Mouse (Mus musculus): ENCODE data around the gene Jph4. TPM values are rescaled to one million over a fixed set of nuclear protein-coding genes. Genes with fewer than 3 reads are reported as not detected.

Gene Jph4
- polyA plus RNA-seq, 1 experiment from 2014 or later, result 0.09 TPM

DNA sequence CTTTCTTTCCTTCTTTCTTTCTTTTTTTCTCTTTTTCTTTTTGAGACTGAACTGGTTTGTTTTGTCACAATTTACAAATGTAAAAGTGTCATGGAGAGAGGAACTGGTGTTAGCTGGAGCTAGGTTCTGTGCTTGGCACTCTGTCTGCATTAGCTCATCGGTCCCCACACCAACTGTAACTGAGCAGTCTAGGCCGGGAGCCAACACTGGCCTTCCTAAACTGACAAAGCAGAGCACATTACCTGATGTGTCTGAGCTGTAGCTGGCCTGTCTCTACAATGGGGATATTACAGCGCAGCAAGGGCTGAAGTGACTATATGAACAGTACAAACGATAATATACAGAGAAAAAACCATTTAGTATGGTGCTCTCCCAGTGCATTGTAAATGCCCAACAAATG, 2.1 kb upstream of the Jph4 start:
- DNase-seq (ENCODE audit: low spot score), result no peak

DNA sequence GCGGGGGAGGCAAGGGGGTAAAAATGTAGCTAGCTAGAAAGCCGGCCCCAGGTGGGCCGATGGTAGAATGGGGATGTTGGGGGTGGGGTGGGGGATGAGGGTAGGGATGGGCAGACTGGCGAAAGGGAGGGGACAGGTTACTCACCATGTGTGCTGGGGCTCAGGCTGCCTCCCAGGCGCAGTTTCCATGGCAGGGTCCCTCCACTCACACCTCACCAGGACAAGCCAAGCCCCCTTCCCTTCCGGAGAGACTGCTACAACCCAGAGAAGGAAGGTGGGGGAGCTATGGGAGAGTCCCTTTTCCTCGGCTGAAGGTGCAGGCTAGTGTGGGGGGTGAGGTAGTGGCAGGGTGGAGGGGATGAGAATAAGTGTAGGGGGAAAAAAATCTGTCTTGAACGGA, 889 bp downstream of the Jph4 start:
- DNase-seq (ENCODE audit: low spot score), result no peak

DNA sequence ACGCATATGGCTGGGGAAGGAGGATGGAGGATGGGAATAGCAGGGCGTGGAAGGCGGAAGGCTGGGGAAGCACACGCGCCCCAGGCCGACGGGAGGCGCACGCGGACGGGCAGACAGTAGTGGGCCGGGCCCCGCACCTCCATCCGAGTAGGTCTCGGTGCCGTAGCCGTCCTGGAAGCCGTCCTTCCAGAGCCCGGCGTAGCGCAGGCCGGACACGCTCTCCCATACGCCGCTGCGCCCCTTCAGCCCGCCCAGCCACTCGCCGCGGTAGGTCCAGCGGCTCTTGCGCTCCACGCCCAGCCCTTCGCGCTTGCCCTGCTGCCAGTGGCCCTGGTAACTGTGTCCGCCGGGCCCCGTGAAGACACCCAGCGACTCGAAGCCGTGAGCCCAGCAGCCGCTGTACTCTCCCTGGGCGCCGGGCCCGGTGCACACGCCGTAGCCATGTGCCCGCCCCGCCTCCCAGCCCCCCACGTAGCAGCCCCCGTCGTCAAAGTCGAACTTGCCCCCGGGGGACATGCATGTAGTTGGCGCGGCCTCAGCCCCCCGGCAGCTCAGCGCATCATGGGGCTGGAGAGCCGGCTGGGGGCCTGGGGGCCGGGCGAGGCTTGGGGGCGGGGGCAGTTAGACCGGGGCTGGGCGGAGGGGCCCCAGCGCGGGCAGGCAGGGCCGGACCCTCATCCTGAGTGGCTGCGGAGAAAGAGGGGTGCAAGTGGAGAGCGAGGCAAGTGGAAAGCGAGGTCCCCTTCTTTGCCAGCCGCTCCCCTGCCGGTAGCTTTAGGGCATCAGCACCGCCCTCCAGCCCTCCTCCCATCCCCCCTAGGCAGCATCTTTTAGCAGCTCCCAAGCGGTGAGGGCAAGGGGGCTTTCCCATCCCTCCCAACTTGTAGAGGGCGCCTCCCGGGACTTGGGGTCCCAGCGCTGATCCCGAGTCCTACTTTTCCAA, 1.7 kb downstream of the Jph4 start:
- DNase-seq (ENCODE audit: low spot score), result peak; percentile 20

DNA sequence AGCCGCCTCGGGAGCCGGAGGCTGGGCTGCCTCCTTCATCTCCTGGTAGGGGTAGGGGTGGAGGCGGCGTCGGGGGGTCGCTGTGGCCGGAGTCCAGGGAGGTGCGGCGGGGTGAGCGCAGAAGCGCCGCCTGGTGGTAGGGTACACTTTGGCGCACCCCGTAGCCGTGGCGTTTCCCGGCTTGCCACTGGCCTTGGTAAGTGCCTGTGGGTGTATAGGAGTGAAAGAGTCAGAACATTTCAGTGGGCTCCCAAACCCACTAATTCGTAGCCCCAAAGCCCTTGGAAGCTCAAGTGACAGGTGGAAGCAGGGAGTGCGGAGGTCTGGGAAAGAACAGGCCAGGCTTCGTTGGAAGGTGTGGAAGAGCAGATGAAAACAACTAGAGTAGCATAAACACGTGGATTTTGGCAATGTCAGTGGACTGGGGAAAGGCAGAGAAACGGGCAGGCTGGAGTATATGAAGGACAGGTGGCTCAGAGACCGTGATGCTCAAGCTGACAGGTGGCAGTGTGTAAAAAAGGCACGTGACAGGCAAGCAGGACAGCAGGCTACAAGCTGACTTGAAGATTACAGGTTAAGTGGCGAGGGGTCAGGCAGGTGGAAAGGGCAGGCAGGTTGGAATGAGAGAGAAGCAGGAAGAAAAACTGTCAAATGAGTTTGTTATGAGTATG, 2.6 kb downstream of the Jph4 start:
- DNase-seq (ENCODE audit: low spot score), result peak; percentile 15

DNA sequence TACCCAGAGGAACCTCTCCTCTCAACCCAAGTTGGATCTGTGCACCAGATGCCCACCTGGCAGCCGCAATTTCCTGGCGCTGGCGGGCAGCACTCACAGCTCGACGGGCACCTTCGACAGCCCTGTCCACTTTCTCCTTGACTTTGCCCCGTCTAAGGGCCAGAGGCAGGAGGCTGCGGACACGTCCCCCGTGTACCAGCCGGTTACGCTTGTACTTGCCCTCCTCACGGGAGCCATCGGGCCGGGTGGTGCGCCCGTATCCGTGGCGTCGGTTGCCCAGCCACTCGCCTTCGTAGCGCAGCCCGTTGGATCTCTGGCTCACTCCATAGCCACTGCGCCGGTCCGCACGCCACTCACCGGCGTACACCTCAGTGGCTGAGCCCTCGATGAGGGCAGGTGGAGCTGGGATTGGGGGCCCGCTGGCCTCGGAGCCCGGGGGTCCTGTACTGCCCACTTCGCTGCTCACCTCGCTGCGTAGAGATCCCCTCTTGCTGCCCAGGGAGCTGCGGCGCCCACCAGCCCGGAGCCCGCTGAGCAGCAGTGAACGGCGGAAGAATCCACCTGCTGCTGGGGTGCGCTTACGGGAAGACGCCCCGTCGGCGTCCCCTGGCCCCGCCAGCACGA, 3.3 kb downstream of the Jph4 start:
- DNase-seq (ENCODE audit: low spot score), result no peak

DNA sequence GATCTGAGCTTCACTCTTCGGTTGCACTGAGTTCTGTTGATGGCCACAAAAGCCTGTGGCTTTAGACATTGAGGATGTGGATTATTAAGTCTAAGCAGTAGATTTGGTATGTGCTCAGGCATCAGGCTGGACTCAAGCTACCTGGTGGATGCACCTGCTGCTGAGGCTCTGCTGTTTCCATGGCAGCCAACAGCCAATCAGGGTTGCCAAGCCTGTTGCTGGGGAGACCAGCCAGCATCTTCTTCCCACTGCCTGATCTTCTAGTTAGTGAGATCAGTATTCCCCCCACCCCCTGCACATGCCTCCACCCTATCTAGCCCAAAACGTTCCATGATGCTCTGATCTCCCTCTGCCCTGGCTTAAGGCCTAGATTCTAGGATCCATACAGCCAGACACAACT, 5.0 kb downstream of the Jph4 start:
- no peak for DNase-seq (ENCODE audit: low spot score)

DNA sequence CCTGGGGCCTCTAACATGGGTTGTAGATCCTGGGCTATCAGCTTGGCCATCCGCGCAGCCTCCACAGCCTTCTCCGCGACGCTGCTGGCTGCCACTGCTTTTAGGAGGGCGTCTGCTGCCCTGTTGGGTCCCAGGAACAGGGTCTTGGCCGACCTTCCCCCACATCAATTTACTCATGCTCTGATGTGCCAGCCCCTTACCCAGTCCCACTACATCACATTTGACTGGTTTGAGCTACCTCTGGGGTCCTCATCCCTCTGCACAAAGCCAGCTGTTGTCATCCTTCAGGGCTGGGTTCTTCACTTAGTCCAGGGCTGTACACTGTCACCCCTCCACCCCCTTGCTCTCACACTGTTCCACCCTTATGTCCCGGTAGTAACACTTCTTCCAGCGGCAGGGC, 6.7 kb downstream of the Jph4 start:
- no peak for DNase-seq (ENCODE audit: low spot score)

DNA sequence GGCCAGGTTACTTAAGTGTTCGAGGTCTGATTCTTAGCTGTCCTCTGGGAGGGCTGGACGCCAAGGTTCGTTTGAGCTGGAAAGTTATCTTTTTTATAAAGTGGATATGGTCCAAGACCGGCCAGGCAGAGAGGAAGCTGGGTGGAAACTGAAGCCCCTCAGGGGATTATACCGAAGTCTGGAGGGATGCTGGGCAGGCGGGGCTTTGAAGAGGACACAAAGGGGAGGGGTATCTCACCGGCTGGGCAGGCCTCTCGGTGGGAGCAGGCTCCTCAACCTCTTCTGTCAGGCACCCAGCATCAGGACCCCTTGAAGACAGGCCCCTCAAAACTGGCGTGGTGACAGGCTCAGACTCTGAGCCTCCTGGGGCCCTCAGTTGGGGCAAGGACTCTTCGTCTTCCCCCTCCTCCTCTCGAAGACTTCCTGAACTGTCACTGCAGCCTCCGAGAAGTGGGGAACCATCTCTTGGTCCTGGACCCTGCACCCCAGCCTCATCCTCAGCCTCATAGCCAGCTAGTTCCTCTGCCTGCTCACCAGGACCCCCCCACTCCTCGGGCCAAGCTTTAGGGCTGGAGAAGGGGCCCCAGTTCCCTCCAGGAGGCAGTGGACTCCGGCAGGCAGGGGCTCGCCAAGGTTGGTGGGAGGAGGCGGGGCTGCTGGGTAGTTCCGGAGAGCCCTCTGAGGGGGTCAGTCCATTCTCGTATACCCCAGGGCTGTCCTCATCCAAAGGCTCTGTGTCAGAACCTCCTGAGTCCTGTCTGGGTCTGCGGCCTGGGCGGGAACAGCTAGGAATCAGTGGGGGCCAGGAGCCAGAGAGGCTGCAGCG, 7.5 kb downstream of the Jph4 start:
- DNase-seq (ENCODE audit: low spot score), result no peak

GRCm38 (mm10) chr14:55108202-55108870, 8.4 kb downstream of the Jph4 start:
- DNase-seq (ENCODE audit: low spot score), result no peak

- no peak for DNase-seq (ENCODE audit: low spot score)
These were observed 9.7 kb downstream of the Jph4 start for GRCm38 (mm10) chr14:55106990-55107389.

DNA sequence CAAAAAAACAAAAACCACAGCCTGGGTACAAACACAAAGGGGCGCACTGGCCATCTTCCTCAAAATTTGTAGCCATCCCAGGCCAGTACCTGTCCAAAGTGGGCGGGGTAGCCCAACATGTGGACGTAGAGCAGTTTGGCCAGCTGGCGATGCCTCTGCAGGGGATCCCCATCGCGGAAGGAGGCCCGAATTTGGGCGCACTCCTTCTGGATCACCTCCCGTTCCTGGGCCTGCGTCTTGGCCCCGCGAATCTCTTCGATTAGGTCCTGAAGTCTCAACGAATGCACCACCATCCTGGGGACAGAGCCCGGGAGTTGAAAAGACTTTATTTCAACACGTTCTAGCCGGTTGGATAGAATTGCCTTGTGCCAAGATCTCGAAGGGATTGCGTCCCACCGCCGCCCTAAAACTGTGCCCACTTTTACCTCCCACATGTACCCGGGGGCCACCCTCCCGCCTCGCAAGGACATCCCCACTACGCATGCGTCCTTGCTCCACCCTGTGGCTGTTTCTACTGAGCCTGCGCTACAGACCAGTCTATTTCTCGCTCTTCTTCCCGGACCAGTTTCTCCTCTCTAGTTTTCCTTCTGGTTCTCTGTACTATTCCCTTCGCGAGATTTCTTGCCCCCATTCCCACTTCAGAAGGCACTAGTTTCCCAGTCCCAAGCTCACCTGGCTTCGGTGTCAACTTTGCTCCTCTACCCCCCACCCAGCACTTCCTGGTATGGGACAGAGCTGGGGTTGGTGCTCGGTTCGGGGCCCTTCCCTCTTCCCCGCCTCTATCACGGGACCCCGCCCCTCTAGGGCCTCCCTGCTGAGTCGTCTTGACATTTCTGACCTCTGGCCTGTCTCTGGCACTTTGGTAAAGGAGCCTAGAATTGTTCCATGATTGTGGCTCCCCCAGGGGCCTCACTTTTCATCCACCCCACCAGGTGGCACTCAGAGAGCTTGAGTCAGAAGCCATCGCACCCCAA, 10.6 kb downstream of the Jph4 start, which contains the start of gene Ap1g2:
Ap1g2 (minus strand) TSS at position 758 of the 974 bp plus-strand sequence.
- DNase-seq (ENCODE audit: low spot score), result peak; percentile 83

DNA sequence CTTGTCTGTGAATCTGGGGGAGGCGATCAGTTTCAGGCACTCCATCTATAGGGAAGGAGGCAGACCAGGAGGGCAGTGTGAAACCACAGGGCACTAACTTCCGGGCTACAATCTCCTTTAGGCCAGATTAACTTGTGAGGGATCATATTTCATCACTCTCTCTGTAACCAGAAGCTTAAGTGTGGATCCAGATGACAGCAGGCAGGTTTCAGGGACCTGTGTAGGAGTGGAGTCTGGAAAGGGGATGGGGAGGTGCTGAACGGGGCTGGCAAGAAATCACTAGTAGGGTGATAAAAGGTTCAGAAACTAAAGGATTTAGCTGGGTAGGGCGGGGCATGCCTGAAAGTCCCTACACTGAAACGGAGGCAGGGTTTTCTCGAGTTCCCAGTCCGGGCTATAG, 11.3 kb downstream of the Jph4 start:
- no peak for DNase-seq (ENCODE audit: low spot score)

DNA sequence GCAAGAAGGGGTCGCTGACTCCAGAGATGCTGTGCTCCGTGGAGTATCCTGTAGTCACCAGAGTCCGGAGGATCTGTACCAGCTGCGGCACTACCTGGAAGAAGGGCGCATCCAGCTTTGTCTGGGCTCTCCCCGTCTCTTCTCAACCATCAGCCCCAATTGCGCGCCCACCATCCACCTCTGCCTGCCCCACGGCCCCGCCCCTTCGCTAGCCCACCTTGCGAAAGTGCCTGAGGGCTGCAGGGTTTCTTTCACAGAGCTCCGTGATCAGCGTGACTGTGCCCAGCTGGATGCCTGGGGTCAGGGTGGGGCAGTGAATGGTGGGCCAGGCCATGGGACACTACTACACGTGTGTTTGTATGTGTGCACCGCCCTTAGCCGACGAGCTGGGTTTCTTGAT, 12.4 kb downstream of the Jph4 start:
- DNase-seq (ENCODE audit: low spot score), result no peak

GRCm38 (mm10) chr14:55102253-55102785, 14.4 kb downstream of the Jph4 start:
- DNase-seq (ENCODE audit: low spot score), result no peak

DNA sequence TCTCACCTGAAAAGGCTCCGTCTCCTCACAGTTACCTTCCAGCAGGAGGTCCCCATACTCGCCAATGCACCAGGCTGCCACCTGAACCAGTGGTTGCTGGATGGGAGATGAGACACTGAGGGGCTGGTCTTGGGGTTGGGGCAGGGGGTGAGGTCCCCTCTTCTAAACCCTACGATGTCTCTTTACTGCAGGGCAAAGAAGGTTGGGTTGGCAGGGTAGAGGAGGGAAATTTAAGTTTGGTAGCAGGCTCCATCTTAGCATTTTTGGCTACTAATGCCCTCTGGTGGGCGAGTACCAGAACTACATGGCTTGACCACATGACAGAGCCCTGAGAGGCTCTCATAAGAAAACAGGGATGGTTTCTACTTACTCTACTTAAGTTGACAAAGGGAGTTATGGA, 15.1 kb downstream of the Jph4 start:
- DNase-seq (ENCODE audit: low spot score), result peak; percentile 58

DNA sequence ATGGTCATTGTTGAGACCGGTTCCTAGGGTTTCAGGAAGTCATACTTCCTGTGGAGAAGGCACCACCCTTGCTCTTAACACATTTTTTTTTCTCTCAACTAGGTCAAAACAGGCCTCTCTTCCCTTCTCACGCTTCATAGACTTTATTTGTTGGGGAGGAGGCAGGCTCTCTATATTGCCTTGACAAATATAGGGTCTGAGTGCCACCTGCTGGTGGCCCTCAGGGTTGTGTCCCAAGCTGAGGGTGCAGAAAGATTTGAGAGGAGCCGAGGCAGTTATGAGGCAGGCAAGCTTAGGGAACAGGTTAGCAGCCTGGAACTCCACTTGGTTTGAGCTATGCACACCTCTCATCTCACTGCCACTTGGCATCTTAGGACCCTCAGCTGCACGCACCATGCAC, 18.7 kb downstream of the Jph4 start:
- DNase-seq (ENCODE audit: low spot score), result peak; percentile 75

- no peak for DNase-seq (ENCODE audit: low spot score)
These were observed 19.1 kb downstream of the Jph4 start for GRCm38 (mm10) chr14:55097646-55098045.

DNA sequence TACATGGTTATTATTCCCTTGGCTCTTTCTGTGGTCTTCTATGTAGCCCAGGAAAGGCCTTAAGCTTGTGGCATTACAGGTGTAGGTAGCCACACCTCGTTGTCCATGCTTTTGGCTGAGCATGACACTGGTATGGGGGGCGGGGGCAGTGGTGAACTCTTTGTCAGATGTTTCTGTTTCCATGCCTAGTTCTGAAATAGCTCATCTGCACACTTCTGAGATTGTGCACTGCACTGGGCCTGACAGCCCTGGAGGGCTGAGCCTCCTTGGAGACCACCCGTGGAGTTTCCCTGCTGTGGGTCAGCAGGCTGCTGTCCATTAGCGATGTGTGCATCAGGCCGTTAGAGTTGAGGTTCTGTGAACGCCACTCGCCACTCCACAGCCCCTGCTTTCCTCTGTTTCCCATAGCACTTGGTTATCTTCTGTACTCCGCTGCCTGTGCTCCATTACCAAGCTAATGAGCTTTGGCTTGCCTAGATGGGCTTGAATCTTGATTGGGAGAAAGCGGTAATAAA, 20.1 kb downstream of the Jph4 start:
- no peak for DNase-seq (ENCODE audit: low spot score)

DNA sequence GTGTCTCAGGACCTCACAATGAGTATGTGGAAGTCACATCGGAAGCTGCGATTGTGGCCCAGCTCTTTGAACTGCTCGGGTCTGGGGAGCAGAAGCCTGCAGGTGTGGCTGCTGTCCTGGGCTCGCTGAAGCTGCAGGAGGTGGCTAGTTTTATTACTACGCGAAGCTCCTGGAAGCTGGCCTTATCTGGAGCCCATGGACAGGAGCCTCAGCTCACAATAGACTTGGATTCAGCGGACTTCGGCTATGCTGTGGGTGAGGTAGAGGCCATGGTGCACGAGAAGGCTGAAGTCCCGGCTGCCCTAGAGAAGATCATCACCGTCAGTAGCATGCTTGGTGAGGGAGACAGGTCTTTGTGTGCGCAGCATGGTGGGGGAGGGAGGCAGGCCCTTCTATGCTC, 21.1 kb downstream of the Jph4 start:
- DNase-seq (ENCODE audit: low spot score), result no peak
